Mouse (Mus musculus) thymus, postnatal 0 days (tissue): ENCODE results near the gene Cldn14. TPM values are rescaled to one million over a fixed set of nuclear protein-coding genes. Genes with fewer than 3 reads are reported as not detected.
A peak's percentile ranks its signal among the peaks of the same experiment; 100 is the strongest.

ENCODE experiments used
- DNase-seq: peaks from one replicate; pipeline ENCODE4 v3.0.0-alpha.2; 2015; ENCODE audit warnings: low spot score
- polyA plus RNA-seq: library from polyadenylated mRNA; unstranded; fragments of >200 nt; fragmentation: Nextera tagmentation; extraction: Ambion mirVana; gene quantifications from 2 replicates; pipeline ENCODE4 v1.2.1, GENCODE M21; 2015

Gene Cldn14
- polyA plus RNA-seq, 1 experiment from 2014 or later, result not detected

DNA sequence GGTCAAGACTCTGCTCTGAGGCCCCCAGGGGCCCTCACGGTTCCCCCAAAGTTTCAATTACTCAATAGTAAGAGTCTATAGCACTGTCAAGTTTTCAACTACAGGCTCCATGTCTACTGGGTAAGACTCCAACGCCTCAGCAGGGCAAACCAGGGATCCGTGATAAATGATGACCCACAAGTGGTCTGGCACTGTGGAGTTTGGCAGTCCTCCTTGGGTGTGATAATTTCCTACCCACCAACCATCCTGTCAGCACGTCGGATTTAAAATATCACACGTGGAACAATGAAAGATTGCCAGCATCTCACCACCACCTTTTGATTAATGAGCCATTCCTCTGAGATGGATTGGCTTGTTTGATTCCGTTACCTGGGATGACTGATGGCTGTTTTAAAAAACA is 51.7 kb downstream of the Cldn14 start:
- no peak for DNase-seq

- no peak for DNase-seq
Measured at GRCm38 (mm10) chr16:93947396-93947795, 61.2 kb downstream of the Cldn14 start.

DNA sequence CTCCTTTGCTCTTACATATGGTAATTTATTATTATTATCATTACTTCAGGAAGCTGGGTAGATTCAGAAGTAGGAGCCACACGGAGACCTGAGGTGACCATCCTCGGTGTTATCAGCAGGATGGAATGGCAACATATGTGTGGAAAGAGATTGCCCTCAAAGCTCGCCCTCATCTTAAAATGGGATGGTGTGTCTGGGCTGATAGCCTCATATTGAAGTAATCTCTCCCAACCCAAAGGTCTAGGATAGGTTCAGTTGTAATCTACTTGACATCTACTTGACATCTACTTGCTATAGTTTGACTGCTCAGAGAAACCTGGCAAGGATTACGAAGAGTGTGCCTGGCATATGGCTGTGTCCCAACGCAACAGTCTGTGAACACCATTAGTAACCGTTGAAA is 64.3 kb downstream of the Cldn14 start:
- DNase-seq, result no peak

DNA sequence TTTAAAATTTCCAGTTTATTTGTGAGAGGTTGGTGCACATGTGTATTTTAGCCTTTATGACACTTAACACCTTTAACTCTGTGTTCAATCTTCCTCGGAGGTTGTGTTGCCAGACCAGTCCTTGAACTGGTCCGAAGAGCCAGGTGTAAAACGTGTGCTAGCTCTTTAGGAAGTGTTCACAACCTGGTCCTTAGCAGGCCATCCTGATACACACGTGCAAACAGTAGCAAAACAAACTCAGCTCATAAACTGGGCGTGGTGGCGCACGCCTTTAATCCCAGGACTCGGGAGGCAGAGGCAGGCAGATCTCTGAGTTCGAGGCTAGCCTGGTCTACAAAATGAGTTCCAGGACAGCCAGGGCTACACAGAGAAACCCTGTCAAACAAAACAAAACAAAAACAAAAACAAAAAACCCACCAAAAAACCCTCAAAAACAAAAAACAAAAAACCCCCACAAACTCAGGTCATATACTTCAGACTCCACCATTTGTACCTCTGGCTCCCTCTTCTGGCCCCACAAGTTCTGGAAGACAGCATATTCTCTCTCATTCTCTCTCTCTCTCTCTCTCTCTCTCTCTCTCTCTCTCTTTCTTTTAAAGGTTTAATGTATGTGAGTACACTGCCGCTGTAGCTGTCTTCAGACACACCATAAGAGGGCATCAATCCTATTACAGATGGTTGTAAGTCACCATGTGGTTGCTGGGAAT is 65.7 kb downstream of the Cldn14 start:
- no peak for DNase-seq

DNA sequence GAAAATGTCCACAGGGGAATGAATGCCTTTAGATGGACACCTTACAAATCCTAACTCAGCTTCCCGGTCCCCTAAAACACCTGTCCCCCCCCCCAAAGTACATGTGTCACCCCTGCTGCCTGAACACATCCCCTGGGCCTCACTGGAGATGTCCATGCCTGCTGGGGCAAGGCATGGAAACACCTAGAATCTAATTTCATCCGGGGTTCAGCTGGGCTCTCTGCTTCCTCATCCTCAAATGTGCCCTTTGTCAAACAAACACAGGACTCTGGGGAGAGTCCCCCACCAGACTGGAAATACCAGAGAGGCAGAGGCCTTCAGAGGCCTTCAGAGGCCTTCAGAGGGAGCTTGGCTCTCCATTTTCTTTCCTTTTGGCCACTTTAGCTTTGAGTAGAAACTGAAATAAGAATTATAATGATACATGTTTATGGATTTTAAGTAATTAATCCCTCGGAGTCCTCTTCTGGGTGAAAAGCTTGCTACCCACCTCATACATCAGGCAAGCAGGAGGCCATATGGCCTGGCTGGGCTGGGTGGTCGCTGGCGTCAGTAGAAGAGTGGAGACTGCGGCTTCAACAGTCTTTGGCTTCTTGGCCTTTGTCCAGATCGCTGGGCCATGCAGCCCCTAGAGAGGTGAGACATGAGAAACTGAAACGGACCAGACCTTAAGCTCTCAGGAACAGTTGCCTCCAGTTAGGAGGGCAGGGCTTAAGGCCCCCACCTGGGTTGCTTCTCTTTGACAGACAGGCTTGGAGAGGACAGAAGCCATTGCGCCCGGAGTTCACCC is 66.7 kb downstream of the Cldn14 start:
- DNase-seq, result no peak

- DNase-seq, result no peak
Measured at GRCm38 (mm10) chr16:93939961-93940360, 68.7 kb downstream of the Cldn14 start.

DNA sequence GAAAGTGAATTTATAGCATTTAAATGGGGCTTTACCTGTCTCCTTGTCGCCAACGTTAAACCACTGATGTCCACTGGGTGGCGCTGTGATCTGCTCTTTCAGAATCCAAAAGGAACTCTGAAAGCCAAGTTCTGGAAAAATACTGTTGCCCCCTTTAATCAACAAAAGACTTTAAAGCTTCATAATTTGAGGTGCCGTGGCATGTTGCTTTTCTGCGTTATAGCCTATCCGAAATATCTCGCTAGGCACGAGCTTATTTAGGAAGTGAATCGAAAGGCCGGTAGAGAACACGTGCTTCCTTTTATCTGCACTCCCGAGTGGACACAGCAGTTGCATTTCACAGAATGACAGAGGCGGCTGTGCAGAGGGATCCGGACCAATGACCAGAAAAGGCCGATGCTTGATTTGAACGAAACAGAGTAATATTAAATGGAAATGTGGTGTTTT is 70.2 kb downstream of the Cldn14 start:
- DNase-seq, result peak; percentile 64

DNA sequence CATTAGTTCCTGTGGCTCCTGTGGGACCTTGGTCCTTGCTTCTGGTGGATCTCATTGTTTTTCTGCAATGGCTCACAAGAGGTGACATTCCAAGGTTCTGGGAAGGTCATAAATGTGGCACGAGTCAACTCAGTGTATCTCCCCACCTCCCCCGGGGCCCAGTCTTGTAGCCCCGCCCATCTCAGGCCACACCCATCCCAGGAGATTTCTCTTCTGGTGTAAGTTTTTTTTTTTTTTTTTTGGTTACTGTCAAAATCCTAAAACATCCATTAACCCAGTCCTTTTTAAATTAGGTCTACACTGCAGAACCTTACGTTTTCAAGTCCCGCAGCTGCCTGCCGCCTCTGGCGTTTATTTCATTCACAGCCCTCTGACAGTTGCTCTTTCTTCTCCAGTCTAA is 73.6 kb downstream of the Cldn14 start:
- peak; percentile 50 for DNase-seq

- DNase-seq, result no peak
Measured at GRCm38 (mm10) chr16:93934588-93934987, 74.0 kb downstream of the Cldn14 start.

- DNase-seq, result no peak
Measured at GRCm38 (mm10) chr16:93932185-93933168, 76.2 kb downstream of the Cldn14 start.

DNA sequence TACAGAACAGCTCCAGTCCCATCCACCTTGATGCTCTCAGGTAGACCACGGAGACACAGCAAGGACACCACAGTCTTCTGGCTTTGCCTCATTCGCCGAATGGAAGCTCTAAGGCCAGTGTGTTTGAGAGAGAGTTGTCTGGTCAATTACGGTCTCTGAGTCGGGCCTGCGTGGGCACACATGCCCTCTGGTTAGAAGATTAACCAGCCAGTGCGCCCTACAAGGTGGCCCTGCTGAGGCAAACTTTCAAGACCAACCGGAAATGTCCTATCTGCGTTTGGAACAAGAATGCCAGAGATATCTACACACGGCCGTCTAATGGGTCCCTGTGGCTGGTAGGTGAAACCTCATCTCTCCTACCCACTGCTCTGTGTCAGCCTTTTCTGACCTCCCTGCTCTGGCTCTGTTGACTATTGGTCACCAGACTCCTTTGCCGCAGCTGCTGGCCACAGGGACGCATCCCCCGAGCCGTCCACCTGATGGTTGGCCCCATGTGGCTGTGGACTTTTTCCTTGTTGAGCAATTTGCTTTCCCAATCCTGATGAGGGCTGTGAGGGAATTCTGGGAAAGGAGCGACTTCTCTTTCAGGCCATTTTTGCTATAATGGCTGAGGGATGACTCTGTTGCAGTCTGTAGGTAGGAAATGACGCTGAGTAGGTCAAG is 79.1 kb downstream of the Cldn14 start:
- no peak for DNase-seq

GRCm38 (mm10) chr16:93925684-93926247 is 82.9 kb downstream of the Cldn14 start:
- no peak for DNase-seq

GRCm38 (mm10) chr16:93923788-93924187 is 84.8 kb downstream of the Cldn14 start:
- no peak for DNase-seq

GRCm38 (mm10) chr16:93922835-93923389 is 85.7 kb downstream of the Cldn14 start:
- DNase-seq, result no peak

GRCm38 (mm10) chr16:93920673-93921072 is 88.0 kb downstream of the Cldn14 start:
- DNase-seq, result no peak

GRCm38 (mm10) chr16:93919189-93919588 is 89.4 kb downstream of the Cldn14 start:
- DNase-seq, result no peak

DNA sequence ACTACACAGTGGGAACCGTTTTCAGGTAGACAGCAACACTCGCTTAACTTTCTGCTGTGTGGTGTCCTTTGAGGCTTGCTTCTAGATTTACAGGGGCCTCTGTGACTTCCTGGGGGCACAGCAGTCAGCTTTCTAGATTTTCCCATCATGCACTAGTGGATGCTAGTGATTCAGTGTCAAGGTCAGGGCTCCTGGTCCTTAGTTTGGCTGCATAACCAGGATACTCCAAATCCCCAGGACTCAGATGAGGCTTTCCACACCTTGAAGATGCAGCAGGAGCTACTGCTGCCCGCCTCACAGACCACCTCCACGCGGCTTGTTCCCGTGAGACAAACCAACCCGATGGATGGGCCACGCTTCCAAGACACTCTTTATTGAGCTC is 90.0 kb downstream of the Cldn14 start:
- no peak for DNase-seq

DNA sequence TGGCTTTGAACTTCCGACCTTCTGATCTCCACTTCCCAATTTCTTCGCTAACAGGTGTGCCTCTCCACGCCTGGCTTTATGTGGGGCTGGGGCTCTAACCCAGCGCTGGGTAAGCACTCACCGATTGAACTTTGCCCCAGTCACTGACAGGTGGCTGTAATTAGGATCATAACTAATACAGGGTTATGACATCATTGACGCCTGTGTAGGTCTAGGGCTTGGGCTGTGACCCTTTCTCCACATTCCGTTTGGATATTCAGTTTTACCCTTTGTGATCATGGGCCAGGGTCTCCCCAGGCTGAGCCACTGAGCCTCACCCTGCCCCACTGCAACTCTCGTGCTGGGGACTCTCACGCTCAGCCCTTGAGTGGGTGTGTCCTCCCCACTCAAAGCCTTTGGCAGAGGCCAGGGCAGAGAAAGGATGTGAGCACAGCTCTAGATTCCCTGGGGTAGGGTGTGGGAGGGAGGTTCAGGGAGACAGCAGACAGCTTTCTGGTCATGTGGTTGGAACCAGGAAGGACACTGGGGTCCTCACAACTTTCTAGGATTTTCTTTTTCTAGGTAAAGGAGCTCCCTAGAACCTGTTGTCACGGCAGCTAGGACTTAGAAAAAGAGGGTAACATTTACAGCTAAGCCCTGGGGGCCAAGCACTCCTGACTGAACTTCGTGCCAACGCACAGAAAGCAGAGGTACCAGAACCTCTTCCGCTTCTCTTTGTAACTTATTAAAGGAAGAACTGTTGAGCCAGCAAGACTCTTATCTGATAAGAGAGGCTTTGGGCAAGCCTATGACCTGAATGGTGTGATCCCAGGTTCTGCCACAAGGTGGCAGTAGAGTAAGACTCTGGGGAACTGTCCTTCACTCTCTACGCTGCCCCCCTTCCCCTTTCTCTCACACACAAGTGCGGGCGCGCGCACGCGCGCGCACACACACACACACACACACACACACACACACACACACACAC is 90.6 kb downstream of the Cldn14 start:
- peak; percentile 89 for DNase-seq

GRCm38 (mm10) chr16:93915338-93915849 is 93.2 kb downstream of the Cldn14 start:
- DNase-seq, result peak; percentile 70
